Mouse (Mus musculus) testis, postnatal 14 days (tissue): ENCODE results near the gene Naga.
A peak's percentile ranks its signal among the peaks of the same experiment; 100 is the strongest.
"Not testable (repeated sequence)": the region's sequence is repeated elsewhere in the genome, so short reads cannot be mapped to it uniquely, and the experiment has no call there.

ENCODE experiments used
- DNase-seq: peaks from one replicate; pipeline ENCODE4 v3.0.0; 2021; ENCODE audit warnings: low spot score

Naga gene

DNA sequence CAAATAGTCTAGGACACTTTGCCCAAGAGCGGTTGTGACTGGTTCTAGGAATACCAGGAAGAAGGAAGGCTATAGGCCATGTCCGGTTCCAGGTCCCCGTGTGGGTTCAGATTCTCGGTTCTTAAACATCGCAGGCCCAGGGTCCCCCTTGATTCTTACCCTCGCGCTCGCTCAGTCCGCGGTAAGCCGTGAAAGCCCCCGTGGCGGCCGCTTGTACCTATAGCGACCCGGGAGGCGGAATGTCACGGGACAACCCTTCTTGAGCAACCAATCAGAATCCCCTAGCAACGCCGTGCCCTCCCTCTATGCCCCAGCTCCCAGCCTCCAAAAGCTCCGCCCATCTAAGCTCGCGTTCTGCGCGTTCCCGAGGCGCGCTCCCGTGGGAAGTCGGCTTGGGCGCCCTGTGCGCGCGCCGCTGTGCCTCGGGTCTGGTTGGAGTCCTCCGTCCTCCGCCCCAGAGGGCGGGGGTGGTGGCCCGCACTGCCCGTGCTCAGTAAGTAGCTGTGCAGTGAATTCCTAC, at the start of gene Naga, which contains the start of the genes Pheta2 and Smdt1:
TSS of gene Naga (minus strand) at position 333 of the 520 bp plus-strand sequence.
TSS of gene Pheta2 (plus strand) at position 350 of the 520 bp plus-strand sequence.
TSS of gene Smdt1 (plus strand) at position 367 of the 520 bp plus-strand sequence.
- peak; percentile 89 for DNase-seq

DNA sequence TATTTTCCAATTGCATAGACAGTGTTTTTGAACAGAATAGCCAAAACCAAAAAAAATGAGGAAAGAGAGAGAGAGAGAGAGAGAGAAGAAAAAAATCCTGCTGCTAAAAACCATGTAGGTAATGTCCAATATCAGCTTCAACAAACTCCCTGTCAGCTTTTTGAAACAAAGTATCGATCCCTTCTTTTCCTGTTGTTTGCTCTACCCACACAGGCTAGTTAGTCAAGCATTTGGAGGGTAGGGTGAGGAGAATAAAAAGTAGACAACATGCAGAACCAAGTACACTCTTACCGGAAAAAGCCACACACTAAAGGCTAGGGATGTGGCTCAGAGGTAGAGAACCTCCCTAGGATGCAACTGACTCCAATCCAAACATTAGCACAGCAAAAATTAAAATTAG, 47.0 kb upstream of the Naga start:
- no peak for DNase-seq

DNA sequence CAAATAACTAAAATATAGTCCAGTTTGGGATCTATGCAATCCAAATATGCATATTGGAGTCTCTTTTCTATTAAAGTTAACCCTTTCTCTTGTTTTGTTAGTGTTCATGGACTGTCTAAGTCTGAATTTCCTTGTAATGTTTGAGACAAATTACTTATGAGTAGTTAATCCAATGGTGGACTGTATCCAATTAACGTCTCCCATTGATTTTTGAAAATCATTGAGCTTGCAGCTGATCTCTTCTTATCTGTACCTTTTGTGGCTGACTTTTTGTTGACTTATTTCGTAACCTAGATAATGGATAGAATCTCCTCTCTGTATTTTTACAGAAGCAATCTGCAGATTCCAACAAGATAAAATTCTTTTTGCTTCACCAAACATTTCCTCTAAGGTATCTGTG, 43.7 kb upstream of the Naga start:
- DNase-seq: no peak

DNA sequence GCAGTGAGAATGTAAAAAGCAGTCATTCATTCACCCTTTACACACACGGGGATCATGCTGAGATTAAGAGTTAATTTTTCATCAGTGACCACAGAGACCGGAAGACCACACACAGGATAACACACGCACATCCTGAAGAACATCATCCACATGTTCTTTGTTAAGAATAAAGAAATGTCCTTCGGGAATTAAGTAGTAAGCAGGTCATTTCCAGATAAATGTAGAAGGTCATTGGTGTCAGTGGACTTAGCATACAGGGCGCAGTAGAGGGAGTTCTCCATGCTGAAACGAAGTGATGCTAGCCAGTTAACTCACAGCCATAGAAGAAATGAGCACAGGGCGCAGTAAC, 42.0 kb upstream of the Naga start:
- DNase-seq: no peak

DNA sequence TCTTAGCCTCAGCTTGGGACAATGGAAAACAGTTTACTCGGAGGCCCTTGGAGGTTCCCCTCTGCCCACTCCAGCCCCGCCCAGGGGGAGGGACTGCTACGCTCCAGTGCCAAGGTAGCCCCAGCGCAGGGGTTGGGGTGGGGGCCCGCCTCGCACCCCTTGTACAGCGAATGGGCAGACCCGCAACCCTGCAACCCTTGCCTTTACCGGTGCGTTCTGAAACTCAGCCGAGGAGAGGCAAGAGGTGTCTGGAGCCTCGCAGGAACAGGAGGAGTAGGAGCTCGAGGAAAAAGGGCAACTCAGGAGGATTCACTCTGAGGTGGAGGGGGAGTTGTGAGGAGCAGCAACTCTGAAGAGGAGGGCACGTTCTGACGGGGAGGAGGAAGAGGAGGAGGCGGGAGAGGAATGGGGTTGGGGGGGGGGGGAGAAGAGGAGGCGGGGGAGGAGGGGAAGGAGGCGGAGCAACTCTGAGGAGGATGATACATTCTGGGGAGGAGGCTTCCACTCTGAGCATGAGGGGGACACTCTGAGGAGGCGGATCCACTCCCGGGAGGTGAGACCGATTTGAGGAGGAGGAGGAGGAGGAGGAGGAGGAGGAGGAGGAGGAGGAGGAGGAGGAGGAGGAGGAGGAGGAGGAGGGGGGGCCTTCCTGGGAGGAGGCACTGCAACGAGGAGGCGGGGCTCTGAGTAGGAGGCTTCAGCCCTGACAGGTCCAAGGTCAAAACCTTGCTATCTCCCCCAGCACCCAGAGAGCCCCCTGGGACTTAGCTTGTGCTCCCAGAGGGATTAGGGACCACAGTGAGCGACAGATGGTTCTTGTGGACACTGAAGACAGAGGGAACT, 41.4 kb upstream of the Naga start, which contains the start of gene Cyp2d22:
TSS of gene Cyp2d22 (minus strand) at position 390 of the 843 bp plus-strand sequence.
- DNase-seq: peak; percentile 51

DNA sequence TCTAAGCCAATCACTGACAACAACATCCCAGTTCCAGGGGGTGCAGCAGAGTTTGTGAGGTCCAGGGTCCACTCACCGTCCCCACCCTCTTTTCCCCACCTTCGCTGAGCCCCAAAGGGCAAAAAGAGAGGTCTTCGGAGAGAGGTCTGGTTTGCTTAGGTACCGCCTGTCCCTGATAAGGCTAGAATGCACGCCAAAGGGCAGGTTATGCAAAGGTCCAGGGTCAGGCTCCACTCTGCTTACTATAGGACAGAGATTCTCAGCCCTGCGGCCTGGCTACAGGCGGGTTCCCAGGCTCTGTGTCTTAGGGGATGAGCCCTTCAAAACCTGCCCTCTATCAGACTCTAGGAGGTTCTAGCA, 40.8 kb upstream of the Naga start:
- DNase-seq: no peak

DNA sequence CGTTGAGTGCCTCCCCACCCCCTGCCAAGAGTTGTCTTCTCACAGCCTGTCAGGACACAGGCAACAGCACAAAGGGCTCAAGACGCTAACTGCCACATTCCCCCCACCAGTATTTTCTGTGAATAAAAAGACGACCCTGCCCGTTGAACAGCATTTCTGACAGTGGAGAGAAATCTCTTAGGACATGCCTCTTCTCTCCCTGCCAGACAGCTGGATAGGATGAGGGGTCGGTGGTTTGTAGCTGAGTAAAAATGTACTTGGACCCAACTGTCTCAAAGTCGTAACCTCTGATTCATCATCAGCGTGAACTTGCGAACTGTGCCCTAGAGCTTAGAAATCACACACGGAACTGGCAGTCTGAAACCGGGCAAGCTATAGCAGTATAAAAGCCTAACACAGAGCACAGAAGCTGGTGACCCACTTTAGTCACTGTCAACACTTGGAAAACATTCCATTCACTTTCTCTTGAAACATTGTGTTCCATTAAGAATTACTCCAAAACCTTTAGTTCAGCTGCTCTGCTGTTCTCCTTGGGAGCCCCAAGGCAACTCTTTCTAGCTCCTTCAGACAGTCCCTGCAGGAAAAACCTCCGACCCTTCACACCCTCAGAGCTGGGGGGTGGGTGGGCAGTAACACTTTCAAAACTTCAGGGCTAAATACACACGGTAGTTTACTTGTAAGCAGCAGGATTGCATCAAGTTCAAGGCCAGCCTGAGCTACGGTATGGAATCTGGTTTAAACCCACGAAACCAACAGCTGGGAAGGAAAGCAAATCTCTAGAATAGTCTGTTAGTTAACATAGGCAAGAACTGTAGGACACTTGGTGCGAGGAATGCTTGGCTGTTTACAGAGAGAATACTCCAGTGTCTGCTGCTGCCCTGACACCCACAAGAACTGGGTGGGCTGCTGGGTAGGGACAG, 39.8 kb upstream of the Naga start:
- DNase-seq: no peak

DNA sequence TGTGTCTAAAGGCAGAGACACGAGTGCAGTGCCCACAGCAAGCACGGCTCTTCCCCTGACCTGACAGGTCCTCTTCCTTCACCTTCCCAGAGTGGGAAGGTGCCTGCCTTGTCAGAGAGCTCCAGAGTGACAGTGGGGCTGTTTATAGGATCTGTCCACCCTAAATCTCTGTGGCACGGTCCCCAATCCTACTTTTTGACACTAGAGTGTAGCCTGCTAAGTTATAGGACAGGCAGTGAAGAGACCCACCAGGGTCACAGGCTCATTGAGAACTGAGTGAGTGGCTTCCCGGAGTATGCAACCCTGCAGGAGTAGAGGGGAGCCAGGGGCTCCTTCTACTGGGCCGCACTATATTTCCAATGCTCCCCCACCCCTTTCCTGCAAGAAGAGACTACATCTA, 39.0 kb upstream of the Naga start:
- DNase-seq: no peak

DNA sequence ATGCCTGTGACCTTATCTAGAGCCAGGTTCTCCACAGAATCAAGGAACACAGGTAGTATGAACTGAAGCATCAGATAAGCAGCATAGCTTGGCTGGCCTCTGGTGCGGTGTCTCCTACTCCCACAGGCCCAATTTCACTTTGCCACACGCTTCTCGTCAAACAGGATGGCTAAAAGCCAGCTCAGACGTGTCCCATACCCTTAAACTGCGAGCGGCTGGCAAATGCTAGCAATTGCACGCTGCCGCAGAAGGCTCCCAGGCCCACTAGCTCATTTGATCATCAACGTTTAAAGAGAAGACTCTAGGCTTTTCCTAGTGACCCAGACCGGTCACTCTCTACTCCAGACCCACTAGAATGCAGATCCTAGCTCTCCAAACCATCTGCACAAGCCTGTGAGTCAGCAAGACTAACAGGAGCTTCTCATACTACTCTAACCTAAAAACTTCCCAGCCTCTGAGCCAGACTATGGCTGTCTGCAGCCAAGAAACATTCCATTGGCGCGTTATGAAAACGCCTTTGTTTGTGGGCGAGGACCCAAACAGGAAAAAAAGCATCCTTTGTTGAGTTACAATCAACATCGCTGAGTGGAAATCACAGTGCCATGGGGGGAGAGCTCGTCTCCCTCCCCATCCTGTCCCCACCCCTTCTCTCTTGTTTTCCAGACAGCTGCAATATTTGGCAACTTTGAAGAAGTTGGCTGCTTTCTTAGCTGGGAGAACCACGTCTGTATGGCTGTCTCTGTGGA, 37.8 kb upstream of the Naga start:
- peak; percentile 57 for DNase-seq

DNA sequence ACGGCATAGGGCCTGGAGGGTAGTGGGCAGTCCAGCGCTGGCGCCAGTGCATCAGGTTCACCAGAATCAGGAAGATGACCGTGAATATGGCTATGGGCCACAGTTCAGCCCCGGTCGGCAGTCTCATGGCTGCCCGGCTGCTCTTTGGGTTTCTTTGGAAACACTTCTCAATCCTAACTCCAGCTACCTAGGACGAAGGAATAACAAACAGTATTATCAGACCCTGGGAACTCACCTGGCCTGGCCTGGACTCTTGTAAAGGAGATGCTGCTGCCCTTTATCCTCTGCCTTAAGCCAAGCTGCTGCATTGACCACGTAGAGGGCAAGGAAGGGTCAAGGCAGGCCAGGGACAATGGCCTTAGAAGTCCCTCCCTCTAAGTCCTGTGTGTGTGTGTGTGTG, 37.1 kb upstream of the Naga start:
- no peak for DNase-seq

DNA sequence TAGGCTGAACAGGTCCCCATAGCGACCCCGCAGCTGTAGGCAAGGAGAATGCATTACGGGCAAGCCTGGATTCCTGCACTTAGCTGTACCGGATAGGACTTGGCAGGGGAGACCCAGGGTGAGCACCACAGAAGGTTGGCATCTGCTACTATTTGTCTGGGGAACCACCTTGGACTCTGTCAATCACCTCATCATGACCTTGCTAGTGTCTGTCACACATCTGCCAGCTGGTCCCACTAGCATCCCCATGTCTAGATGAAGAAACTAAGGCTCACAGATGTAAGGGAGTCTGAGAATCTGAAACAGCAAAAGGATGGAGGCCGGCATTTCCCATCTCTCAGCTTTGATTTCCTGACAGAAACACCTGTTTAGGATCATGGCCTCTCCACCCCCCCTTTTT, 35.7 kb upstream of the Naga start:
- DNase-seq: no peak

DNA sequence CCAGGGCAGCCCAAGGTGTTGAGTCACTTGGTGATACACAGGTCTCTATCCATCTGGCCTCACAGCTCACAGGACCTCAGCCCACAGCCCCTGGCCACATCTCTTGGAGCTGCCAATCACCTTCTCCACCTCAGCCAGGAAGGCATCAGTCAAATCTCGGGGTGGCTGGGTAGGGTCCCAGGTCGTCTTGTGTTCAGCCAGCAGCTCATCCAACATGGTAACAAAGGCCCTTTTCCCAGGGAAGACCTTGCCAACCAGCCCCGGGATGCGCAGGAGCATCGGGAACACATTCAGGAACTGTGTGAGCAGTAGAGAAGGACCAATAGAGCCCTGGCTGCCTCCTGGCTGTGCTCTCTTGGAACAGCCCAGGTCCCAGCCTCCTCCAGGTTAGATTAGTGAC, 34.3 kb upstream of the Naga start:
- no peak for DNase-seq

DNA sequence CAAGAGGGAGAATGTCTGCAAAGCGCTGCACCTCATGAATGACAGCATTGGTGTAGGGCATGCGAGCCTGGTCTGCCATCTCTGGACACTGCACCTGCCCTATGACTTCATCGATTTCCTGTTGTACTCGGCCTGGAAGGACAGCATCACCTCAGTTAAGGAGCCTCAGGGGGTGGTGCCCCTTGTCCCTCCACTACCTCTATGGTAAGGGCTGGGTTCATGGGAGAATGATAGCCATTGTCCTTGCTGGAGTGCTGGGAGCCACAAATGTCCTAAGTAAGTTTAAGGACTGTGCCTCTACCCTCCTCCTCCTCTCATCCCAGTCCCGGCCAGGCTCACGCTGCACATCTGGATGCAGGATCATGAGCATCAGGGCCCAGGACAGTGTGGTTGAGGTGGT, 33.7 kb upstream of the Naga start:
- DNase-seq: no peak

DNA sequence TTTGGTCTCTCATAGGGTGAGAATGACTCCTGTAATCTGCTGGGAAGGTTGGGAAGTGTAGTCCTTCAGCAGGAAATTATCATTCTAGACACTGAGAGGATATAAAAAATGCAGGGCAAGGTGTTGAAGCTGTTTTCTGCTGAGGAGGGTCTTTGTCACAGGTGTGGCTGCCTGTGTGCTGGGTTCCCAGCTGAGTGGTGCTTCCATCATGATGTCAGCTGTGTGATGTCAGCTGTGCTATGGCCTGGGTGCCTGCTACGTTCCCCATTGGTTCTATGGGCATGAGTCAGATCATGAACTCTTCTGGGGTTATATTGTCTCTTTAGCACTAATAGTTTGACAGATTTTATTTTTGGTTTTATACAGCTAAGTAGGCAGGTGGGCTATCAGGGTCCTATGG, 30.1 kb upstream of the Naga start:
- no peak for DNase-seq

DNA sequence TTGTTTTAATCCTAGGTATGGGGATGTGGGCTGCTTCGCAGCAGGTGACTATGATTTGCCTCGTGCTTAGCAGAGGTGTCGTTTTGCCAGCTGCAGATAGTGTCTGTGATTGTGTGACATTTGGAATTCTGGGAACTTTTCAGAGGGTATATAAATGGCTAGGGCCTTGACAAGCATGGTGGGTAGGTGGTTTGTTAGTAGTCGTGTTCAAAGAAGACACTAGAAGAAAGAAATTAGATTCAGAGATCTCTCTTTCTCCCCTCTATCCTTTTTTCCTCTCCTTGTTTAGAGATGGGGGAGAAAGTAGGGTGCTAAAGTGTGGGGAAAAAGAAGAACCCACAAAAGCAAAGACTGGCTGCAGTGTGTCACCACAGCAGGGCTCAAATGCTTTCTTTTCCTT, 29.4 kb upstream of the Naga start:
- no peak for DNase-seq

DNA sequence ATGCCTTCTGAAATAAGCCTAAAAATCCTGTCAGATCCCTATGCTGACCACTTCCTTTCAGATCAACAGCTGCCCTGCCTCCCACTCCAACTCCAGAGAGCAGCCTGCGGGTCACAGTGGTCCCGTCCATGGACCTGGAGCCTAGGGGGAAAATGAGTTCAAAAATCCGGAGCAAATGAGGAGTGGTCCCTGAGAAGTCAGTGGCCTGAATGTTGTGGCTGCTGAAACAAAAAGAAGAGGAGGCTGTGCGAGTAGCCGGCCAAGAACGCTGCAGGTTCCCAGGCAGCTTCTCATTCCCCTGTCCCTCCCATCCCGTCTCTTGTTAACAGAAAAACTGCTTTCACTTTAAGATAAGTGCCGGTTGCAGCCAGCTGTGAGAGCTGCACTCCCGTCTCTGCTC, 25.8 kb upstream of the Naga start:
- not testable (repeated sequence) for DNase-seq

DNA sequence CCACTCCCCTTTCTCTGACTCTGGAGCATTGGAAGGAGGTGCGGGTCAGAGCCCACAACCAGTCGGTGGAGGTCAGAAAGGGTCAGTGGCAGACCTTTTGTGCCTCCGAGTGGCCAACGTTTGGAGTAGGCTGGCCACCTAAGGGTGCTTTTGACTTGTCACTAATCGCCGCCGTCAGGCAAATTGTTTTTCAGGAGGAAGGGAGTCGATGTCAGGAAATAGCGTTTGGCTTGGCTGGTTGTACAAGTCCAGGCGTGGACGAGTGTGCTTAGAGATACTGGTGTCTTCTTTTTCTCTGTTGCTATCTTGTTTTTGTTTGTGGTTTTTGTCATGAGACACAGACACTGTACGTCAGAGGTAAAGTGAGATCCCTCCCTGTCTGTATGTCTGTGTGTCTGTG, 25.1 kb upstream of the Naga start:
- DNase-seq: not testable (repeated sequence)

DNA sequence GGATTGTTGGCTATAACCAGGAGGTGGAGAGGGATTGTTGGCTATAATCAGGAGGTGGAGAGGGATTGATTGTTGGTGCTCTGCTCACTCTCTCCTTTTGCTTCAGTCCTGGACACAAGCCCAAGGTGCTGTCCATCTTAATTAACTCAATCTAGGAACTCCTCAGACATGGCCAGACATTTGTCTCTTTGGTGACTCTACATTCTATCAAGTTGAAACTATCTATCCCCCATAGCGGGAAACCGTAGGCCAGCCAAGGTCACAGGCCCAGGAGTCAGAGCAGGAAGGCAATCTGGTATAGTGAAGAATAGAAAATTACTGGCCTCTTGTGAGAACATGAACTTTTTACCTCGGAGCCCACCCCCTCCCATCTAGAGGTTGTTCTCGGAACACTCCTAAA, 23.5 kb upstream of the Naga start:
- DNase-seq: no peak

DNA sequence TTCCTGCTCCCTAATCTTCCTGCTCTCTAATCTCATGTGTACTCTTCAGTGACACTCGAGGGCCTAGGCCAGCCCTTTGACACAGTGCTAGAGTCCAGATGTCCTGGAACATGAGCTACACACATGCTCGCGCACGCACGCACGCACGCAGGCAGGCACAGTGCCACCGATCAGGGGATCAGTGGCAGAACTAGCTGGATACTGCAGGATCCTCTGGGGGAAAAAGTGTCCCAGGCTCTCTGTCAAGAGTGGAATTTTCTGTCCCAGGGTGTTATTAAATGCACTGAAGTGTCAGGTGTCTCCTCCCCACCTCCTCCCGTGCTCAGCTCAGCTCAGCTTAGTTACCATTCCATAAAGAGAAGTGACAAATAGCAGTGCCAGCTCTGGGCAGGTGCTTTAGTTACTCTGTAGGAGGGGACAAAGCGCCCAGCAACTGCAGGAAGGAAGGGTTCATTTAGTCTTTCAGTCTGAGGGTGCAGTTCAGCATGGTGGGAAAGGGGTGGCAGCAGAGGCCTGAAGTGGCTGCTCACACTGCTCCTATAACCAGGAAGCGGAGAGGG, 22.8 kb upstream of the Naga start:
- no peak for DNase-seq

DNA sequence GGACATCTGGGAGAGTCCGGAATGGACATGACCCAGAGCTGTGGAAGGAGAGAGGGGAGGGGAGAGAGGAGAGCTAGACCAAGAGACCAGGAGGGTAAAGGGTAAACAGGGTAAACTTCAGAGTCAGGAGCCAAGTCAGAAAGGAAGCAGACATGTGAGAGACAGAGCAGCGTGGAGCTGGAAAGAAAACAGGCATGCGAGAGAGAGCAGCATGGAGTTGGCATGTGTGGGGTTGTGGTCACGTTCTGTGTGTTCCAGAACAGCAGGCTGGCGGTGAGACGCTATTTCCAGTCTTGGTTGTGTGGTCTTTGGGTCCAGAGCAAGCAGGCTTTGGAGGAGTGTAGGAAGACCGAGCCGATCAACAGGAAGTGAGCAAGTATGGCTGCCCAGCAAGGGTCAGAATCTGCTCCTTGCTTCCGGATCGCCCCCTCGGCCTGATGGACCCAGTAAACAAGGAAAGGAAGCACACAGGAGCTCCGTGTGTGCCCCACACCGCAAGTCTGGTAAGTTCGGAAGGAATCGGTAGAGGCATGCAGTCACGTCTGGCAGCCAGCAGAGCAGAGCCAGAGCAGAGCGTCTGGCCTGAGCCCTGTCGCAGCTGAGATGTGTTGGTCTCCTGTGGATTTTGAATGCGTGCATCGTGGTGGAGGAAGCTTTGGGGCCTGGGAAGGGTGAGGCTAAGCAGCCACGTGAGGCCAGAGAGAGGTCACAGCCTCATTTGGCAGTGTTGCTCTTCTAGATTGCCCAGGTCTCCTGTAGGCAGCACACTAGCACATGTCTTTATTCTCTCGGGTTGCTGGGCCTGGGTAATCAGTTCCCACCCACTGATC, 19.9 kb upstream of the Naga start:
- no peak for DNase-seq
